Mouse (Mus musculus): Measurements from ENCODE around the gene Chrna5.

Gene Chrna5

DNA sequence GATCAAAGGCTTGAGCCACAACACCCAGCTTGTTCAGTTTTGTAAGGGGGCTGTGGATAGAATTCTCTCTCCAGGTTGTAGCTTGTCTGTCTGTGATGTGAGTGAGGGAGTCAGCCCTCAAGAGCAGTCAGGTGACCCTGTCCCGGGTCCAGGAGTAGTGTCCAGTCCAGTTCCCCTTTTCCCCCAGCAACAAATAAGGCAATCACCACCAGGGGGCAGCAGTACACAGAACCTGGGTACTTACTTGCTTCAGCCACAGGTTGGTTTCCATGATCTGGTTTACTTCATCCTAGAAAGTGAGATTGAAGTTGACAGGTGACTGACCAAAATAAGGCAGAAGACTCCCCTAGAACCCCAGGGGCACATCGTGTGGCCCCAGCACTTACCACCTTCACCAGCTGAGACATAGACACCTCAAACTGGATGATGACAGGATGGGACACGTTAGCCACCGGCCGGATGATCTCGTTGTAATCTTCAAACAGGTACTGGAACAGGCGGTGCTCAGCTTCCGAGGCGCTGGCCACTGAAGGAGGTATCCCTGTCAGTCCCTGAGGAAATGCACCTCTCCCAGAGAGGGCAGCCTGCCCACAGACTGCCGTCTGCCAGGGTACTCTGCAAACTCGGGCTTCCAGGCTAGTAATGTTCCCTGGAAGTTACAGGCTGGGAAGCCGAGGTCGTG, 43.4 kb downstream of the Chrna5 start:
- DNase-seq (ENCODE audit: low read depth, low spot score): peak; percentile 84

DNA sequence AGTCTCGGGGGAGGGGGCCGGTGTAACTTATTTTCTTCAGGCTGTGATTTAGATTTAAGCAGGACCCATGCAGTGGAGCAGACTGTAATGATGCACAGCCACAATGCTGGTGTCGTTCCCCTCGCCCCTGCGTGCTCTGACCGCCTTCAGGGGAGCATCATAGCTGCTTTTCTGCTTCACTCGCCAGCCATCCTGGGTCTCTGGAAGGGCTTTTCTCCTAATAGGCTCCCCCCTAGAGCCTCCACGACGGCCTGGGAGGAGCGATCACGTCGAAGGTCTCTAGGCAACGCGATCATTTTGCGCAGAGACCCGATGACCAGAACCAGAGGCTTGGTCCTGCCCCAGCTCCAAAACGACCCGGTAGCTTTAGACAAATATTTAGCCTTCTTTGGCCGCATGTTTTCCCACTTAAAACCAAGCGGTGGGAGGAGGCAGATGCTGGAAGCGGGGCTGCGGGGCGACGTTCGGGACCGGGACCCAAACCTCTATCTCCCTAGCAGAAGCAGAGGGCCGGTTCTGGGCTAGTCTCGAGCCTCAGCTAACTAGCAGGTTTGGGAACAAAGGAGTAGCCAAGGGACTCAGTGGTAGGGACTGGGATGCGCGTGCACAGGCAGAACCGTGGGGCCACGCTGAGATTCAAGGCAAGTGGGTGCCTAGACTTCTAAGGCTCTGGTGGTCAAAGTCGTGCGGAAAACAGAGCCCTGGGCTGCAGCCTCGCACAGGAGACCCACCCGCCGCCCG, 45.0 kb downstream of the Chrna5 start:
- no peak for DNase-seq (ENCODE audit: low read depth, low spot score)

DNA sequence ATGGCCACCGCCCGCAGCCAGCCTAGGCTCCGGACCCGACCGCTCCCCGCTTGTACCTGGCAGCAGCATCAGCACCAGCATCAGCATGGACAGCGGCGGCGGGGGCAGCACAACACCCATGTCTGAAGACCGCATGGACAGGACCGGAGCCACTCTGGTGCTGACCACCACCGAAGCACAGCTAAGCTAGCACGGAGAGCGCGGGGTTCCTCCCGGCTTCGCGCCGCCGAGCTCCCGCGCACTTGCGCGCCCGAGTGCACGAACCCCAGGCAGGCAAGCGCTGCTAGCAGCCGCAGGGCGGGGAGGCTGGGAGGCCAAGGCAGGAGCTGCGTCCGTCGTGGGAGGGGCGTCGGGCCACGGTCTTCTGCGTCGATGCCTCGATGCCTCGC, 45.6 kb downstream of the Chrna5 start, which contains the start of gene Chrna3:
Gene Chrna3 (minus strand): TSS at position 288 of the 389 bp plus-strand sequence.
- no peak for DNase-seq (ENCODE audit: low read depth, low spot score)

DNA sequence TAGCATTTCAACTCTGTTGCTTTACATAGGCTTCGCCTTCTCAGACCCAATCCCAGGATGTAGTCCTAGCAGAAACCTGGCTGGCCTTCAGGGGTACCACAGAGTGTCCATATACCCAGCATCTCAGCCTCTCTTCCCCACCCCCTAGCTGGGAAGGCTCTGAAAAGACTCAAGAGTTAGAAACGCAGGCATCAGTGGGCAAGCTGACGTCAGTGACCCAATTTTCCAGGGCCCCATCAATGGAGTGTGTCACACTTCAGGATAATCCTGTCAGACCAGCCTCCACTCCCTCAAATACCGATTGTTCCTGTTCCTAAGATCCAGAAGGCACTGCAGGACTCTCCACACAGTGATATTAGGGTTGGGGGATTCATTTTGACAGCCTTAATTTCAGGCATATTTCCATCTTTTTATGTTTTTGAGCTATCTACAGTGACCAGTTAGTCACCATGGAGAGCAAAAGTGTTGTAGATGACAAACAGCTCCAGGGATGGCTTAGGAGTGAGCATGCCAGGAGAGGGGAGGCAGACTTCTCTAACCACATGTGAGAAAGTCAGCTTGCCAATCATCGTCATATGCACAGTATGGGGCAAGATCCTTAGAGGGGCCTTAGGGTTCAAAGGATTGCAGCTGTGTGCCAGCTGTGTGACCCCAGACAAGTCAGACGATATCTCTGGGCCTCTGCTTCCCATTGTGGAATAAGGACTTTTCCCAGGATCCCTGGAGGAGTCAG, 50.9 kb downstream of the Chrna5 start:
- no peak for DNase-seq (ENCODE audit: low read depth, low spot score)

DNA sequence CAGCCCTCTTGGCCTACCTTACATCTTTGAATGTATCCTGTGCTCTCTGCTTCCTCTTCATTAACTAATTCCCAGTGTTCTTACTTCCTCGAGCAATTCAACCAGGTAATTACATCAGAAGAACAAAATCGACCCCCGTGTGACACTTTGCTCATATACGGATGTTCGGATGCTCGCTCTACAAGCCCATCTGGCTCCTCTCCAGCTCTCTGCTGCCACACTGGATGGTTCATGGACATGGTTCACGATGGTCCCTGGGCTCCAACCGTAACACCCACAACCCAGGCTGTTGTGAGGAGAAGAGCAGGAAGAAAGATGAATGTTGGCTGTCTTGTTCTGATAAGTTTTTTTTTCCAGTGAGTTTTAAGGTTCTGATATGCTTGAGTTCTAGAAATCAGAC, 58.3 kb downstream of the Chrna5 start:
- no peak for DNase-seq (ENCODE audit: low read depth, low spot score)

DNA sequence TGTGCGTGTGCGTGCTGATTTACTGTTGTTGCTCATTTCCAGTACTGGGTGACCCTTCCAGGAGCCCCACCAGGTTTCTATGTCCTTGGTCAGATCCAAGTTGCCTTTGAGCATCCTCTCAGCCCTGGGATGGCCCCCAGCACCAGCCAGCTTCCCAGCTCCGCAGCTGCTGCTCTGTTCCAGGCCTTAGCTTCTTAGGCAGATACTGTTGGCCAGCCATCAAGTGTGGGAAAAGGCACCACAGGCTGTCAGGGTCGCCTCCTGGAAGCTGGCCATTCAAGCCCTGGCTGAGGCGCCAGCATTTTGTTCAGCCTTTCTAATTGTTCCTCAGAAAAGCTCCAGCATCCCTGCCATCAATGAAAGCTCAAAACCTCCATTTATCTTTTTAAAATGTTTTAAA, 59.3 kb downstream of the Chrna5 start:
- no peak for DNase-seq (ENCODE audit: low read depth, low spot score)

DNA sequence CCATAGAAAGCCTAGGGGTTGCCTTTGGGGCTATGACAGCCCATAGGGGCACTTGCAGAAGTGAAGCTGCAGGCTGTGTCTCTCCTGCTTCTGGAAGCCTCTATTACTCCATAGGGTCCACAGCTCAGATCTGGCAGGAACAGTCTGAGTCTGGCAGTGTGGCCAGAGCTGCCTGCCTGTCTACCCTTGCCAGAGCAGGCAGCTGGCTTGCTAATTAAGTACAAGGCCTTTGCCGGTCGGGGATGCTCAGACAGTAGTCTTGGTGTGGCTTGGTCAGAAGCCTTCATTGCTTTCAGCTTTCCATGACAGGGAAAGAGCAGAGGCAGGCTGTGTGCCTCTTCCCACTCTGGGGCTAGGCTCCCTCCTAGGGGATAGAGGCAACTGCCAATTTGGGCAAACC, 60.7 kb downstream of the Chrna5 start:
- DNase-seq (ENCODE audit: low read depth, low spot score): no peak

DNA sequence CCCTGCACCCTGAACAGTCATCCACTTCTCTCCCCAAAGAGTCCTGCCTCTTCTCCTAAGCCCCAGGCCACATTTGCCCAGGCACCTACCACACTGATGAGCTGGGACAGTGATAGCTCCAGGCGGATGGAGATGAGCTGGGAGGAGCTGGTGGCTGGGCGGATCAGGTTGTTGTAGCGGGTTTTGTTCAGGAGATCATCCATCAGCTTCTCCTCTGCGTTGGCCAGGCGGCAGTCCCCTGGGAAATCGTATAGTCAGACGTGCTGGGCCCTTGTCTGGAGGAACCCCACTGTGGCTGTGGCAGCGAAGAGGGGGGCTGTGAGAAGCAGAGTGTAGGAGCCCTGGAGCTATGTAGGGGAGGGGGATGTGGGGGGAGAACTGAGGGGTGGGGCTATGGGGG, 63.0 kb downstream of the Chrna5 start:
- no peak for DNase-seq (ENCODE audit: low read depth, low spot score)

DNA sequence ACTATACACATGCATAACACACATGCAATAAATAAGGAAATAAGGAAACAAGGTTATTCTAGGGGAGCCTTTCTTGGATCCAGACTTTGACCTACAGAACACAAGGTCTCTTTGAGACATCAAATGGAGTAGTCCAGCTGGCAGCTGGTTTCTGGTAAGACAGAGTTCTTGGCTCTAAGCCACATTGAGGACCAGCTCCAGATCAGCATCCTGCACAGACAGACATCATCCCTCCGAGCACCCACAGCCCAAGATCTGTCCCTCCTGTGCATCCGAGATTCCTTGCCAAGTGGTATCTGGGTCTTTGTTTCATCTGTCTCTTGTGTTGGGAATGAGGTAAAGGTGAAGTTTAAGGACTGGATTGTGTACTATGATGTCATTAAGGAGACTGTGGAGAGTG, 64.3 kb downstream of the Chrna5 start:
- DNase-seq (ENCODE audit: low read depth, low spot score): no peak

DNA sequence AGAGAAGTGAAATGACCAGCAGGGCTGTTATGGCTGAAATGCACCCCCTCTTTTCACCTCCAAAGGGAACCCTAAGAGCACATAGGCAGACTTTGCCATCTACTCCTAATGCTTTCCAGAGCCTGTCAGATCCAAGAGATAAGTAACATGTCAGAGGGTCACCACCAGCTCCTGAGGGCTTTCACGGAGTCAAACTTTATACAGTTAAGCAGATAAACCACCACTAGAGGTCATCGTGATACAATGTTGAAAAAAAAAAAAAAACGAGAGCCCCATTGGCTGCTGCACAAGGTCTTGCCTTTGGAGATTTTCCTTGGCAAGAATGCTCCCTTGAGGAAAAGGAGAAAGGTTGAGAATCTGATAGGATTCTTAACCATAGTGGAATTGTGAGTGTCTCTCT, 66.1 kb downstream of the Chrna5 start:
- DNase-seq (ENCODE audit: low read depth, low spot score): no peak

DNA sequence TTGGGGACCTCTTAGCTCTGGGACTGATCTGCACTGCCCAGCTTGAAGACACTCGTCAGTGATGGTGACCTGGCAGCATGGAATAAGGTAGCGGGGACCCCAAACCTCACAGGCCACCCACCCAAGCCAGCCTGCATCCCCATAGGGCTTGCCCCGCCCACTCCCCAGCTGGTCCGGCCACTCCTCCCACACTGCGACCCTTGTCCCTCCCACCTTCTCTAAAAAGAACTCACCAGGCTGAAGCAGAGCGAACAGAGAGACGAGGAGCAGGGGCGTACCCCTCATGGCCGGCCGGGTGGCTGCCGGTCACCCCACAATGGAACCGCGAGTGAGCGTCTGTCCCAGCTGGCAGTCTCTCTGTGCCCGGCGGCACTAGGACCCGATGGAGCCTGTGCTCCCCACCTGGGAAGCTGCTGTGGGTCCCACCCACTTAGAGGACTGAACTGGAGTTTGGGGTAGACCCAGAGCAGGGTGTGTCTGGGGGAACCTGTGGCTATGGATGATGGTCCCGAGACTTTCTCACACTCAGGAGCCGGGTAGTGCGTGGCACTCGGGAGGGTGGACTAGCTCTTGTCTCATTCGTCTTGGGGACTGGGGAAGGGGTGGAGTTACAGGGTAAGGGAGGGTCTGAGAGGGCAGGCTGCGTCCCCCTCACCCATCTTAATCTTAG, 67.7 kb downstream of the Chrna5 start, which contains the start of gene Chrnb4:
Gene Chrnb4 (minus strand): TSS at position 569 of the 670 bp plus-strand sequence.
- no peak for DNase-seq (ENCODE audit: low read depth, low spot score)

DNA sequence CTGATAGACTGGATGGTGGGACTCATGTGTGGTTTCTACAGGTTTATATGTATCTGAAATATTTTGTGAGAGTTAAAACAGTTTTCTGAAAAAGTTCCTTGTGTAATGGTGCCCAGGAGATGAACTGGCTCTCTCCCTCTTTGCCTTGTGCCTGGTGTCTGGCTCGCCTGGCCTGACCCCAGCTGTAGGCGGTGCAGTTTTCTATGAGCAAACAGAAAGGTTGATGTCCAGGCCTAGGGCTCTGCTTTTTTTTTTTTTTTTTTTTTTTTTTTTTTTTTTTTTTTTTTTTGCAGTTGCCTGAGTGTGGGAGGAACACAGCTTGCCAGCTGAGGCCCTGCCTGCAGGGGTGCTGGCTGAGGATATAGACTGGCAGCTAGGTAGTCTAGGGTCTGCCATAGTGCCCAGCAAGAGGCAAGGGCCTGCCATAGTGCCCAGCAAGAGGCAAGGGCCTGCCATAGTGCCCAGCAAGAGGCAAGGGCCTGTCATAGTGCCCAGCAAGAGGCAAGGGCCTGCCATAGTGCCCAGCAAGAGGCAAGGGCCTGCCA, 74.8 kb downstream of the Chrna5 start:
- DNase-seq (ENCODE audit: low read depth, low spot score): no peak
